Comparison of ENCODE assay signal across 9 mouse cellular contexts in genomic region chr2:165033306-165033705, GRCm38 (mm10). TPM values are rescaled to one million over a fixed set of nuclear protein-coding genes. Genes with fewer than 3 reads are reported as not detected.
DNase-seq lines count a peak whose midpoint lies in the region; ATAC-seq and TF ChIP-seq lines count a peak whose summit lies in the region.
"Had no signal": no experiment of that assay in that cellular context is flagged by ENCODE, and none has a peak within 500 bp of the region (broad histone marks: within the 10 kb centered on the region; RNA-seq: fewer than 3 reads in every experiment).

No protein-coding gene starts in this region.

- H3K4me3 ChIP-seq in heart, embryonic 15.5 days, result peak overlapping the region; percentile 86
- peak overlapping the region; percentile 93 for H3K4me3 ChIP-seq in G1E (ENCODE audit: low read depth, low read length)
- peak overlapping the region; percentile 97 for H3K4me3 ChIP-seq in hindbrain, embryonic 12.5 days
- peak overlapping the region; percentile 80 for H3K4me3 ChIP-seq in midbrain, embryonic 14.5 days (replicated peaks; ENCODE audit: low read depth, low read length)

- WGBS in heart, embryonic 15.5 days, result 36% methylated on average over 6 of the region's 6 CpGs
- WGBS in hindbrain, embryonic 12.5 days, result 45% methylated on average over 6 of the region's 6 CpGs
- 41% methylated on average over 6 of the region's 6 CpGs for WGBS in midbrain, embryonic 14.5 days

- H3K9me3 ChIP-seq in heart, embryonic 15.5 days (replicated peaks), result no peaks in the 10 kb centered on the region
- H3K9me3 ChIP-seq in G1E (replicated peaks), result no peaks in the 10 kb centered on the region
- H3K9me3 ChIP-seq in hindbrain, embryonic 12.5 days (replicated peaks), result no peaks in the 10 kb centered on the region
- no peaks in the 10 kb centered on the region for H3K9me3 ChIP-seq in midbrain, embryonic 14.5 days (ENCODE audit: control insufficient read depth, low read length)

- H3K4me1 ChIP-seq in heart, embryonic 15.5 days (replicated peaks), result peaks cover 19% of the 10 kb centered on the region
- H3K4me1 ChIP-seq in G1E (ENCODE audit: insufficient read depth, low read depth, low read length), result peaks cover 16% of the 10 kb centered on the region
- peaks cover 31% of the 10 kb centered on the region for H3K4me1 ChIP-seq in hindbrain, embryonic 12.5 days
- H3K4me1 ChIP-seq in midbrain, embryonic 14.5 days (ENCODE audit: control insufficient read depth, insufficient read depth, low read length), result peaks cover 39% of the 10 kb centered on the region

- no peak for DNase-seq in heart, postnatal 25 days (ENCODE audit: low spot score)
- DNase-seq in G1E (ENCODE audit: low spot score), result no peak
- no peak for DNase-seq in midbrain, embryonic 14.5 days
- DNase-seq in kidney, postnatal 4 days, result no peak
- DNase-seq in cerebellum, adult 11-12 months, result no peak
- DNase-seq: thymus, postnatal 25 days had no signal

- H3K27ac ChIP-seq in heart, embryonic 15.5 days, result no peak overlapping the region
- H3K27ac ChIP-seq in hindbrain, embryonic 12.5 days, result no peak overlapping the region
- H3K27ac ChIP-seq in midbrain, embryonic 14.5 days (replicated peaks; ENCODE audit: low read depth, low read length), result no peak overlapping the region; the same call in 1 of the 2 replicates

- H3K27me3 ChIP-seq in heart, embryonic 15.5 days, result no peaks in the 10 kb centered on the region
- peaks cover 12% of the 10 kb centered on the region for H3K27me3 ChIP-seq in G1E (ENCODE audit: insufficient read depth, low read length)
- no peaks in the 10 kb centered on the region for H3K27me3 ChIP-seq in hindbrain, embryonic 12.5 days
- no peaks in the 10 kb centered on the region for H3K27me3 ChIP-seq in midbrain, embryonic 14.5 days (ENCODE audit: control insufficient read depth, insufficient read depth, low read length)

- H3K4me2 ChIP-seq in heart, embryonic 15.5 days, result peak overlapping the region; percentile 81
- peak overlapping the region; percentile 65 for H3K4me2 ChIP-seq in hindbrain, embryonic 12.5 days (replicated peaks)
- H3K4me2 ChIP-seq in midbrain, embryonic 14.5 days (ENCODE audit: low read length), result peak overlapping the region; percentile 87

- ATAC-seq in heart, embryonic 15.5 days (replicated peaks; ENCODE audit: insufficient number of reproducible peaks, insufficient read depth, low FRiP score, low read depth), result no peak
- ATAC-seq in G1E (ENCODE audit: extremely low read depth, insufficient number of reproducible peaks, low FRiP score, poor library complexity, severe bottlenecking), result no peak
- no peak for ATAC-seq in hindbrain, embryonic 12.5 days (ENCODE audit: low FRiP score)
- no peak for ATAC-seq in midbrain, embryonic 14.5 days (ENCODE audit: low FRiP score, low TSS enrichment)
- no peak for ATAC-seq in megakaryocyte progenitor cell, adult 5-6 weeks (replicated peaks; ENCODE audit: poor library complexity)

- peak overlapping the region; percentile 93 for H3K9ac ChIP-seq in heart, embryonic 15.5 days
- H3K9ac ChIP-seq in hindbrain, embryonic 12.5 days, result peak overlapping the region; percentile 99; the same call in 1 of the 2 replicates
- peak overlapping the region; percentile 91; the same call in 1 of the 2 replicates for H3K9ac ChIP-seq in midbrain, embryonic 14.5 days (replicated peaks; ENCODE audit: low read length)

- intact Hi-C loops in heart, postnatal 25 days (cut with DNase I), result loop anchor here (2.0 to 10.0 kb wide), 3 partner anchors 73 to 199 kb away; partner anchors contain the start of genes Ctsa, Neurl2 and Slc12a5

- TF ChIP-seq CTCF in G1E (IDR thresholded peaks at IDR 0.05; ENCODE audit: low read depth, low read length), result no peak

- H3K36me3 ChIP-seq in heart, embryonic 15.5 days, result no peaks in the 10 kb centered on the region
- peaks cover 15% of the 10 kb centered on the region for H3K36me3 ChIP-seq in G1E (replicated peaks)
- H3K36me3 ChIP-seq in hindbrain, embryonic 12.5 days, result no peaks in the 10 kb centered on the region
- H3K36me3 ChIP-seq in midbrain, embryonic 14.5 days (ENCODE audit: control insufficient read depth, insufficient read depth, low read length), result no peaks in the 10 kb centered on the region

RNA-seq across cellular contexts. Expression of gene Ncoa5, which starts 1.4 kb away (rescaled TPM):
- polyA plus RNA-seq in heart, embryonic 15.5 days (2015; fragmentation: Nextera tagmentation; extraction: Ambion mirVana), result 38.6 and 44.6 TPM in 2 replicates
- 10 to 100 TPM; 19.1 to 19.5 TPM for total RNA-seq in heart, postnatal 25 days (2021)
- total RNA-seq in G1E (2014; fragmentation: Nextera tagmentation), result 41.8 TPM in 2 replicates
- total RNA-seq in G1E (2017), result 32.4 and 45.7 TPM in 2 replicates
- 48.4 and 50.0 TPM in 2 replicates for polyA plus RNA-seq in G1E (2012)
- polyA plus RNA-seq in hindbrain, embryonic 12.5 days (2016; fragmentation: Nextera tagmentation; extraction: Ambion mirVana), result 126 and 129 TPM in 2 replicates
- 76.6 and 105 TPM in 2 replicates for polyA plus RNA-seq in midbrain, embryonic 14.5 days (2014; fragmentation: Nextera tagmentation; extraction: Ambion mirVana)
- total RNA-seq in megakaryocyte progenitor cell, adult 5-6 weeks (2015), result 17.0 and 19.8 TPM in 2 replicates
- total RNA-seq in megakaryocyte progenitor cell, adult 5-6 weeks (2017), result 31.2 and 40.9 TPM in 2 replicates

RNA-seq across cellular contexts. Expression of gene Cd40, which starts 22.1 kb away (rescaled TPM):
- 6.0 and 9.8 TPM in 2 replicates for polyA plus RNA-seq in heart, embryonic 15.5 days (2015; fragmentation: Nextera tagmentation; extraction: Ambion mirVana)
- total RNA-seq in heart, postnatal 25 days (2021), result 1 to 10 TPM; 1.9 to 3.6 TPM
- total RNA-seq in G1E (2014; fragmentation: Nextera tagmentation), result not detected in 2 replicates
- 0.05 TPM in 1 of 2 replicates, not detected in the other for total RNA-seq in G1E (2017)
- polyA plus RNA-seq in G1E (2012), result not detected in 2 replicates
- 5.4 and 6.8 TPM in 2 replicates for polyA plus RNA-seq in hindbrain, embryonic 12.5 days (2016; fragmentation: Nextera tagmentation; extraction: Ambion mirVana)
- 5.1 and 7.3 TPM in 2 replicates for polyA plus RNA-seq in midbrain, embryonic 14.5 days (2014; fragmentation: Nextera tagmentation; extraction: Ambion mirVana)
- 0.84 TPM in 1 of 2 replicates, not detected in the other for total RNA-seq in megakaryocyte progenitor cell, adult 5-6 weeks (2015)
- 0.92 TPM in 1 of 2 replicates, not detected in the other for total RNA-seq in megakaryocyte progenitor cell, adult 5-6 weeks (2017)

RNA-seq across cellular contexts. Expression of gene 1700025C18Rik, which starts 57.2 kb away (rescaled TPM):
- not detected in 2 replicates for polyA plus RNA-seq in heart, embryonic 15.5 days (2015; fragmentation: Nextera tagmentation; extraction: Ambion mirVana)
- total RNA-seq in heart, postnatal 25 days (2021), result not detected
- total RNA-seq in G1E (2014; fragmentation: Nextera tagmentation) (not detected in 2 replicates), G1E (2017) (not detected in 2 replicates)
- polyA plus RNA-seq in G1E (2012), result not detected in 2 replicates
- not detected in 2 replicates for polyA plus RNA-seq in hindbrain, embryonic 12.5 days (2016; fragmentation: Nextera tagmentation; extraction: Ambion mirVana)
- not detected in 2 replicates for polyA plus RNA-seq in midbrain, embryonic 14.5 days (2014; fragmentation: Nextera tagmentation; extraction: Ambion mirVana)
- total RNA-seq in megakaryocyte progenitor cell, adult 5-6 weeks (2015), result not detected in 2 replicates
- not detected in 2 replicates for total RNA-seq in megakaryocyte progenitor cell, adult 5-6 weeks (2017)
